Mouse (Mus musculus): ENCODE measurements around the gene Pms2.

The Pms2 gene

DNA sequence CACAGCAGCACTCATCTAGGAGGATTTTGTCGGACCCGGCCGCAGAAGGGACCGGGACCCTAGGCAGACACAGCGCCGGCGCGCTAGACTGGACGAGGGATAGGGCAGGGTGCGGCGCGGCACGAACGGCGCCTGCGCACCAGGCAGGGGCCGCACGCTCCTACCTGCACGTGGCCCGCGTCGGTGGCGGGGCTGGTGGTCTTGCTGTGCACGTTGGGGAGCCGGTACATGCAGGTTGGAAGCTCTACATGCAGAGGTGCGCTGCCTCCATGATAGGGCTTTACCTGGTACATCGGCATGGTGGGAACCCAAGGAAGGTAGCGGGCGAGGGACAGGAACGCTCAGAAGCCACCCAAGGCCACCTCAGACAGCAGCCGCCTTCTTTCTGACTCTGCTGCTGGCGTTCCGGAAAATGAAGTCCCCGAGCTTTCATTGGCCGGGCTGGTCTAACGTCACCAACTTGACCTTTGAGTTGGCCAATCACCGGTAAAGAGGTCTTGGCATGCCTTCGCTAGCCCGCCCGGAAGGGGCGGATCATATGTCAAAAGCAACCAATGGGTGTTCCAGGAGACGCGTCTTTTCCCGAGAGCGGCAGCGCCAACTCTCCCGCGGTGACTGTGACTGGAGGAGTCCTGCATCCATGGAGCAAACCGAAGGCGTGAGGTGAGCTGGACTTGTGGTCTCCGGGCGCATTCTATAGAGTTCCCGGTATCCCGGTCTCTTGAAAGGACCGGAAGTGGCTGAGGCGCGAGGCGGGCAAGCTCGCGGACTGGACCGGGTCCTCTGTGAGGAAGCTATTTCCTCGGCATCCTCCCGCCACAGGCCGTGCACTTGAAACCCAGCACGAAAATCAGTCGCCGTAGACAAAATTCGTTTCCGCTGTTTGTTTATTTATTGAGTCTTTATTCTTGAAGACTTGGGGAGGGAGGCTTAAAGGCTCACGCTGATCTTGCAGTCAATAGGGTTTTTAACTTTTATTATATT is at the start of gene Pms2, which contains the start of gene Aimp2:
Gene Pms2, plus strand, starts transcription at position 548 of the 984 bp plus-strand sequence.
Gene Aimp2, minus strand, starts transcription at position 431 of the 984 bp plus-strand sequence.
- peak; percentile 97 for DNase-seq

DNA sequence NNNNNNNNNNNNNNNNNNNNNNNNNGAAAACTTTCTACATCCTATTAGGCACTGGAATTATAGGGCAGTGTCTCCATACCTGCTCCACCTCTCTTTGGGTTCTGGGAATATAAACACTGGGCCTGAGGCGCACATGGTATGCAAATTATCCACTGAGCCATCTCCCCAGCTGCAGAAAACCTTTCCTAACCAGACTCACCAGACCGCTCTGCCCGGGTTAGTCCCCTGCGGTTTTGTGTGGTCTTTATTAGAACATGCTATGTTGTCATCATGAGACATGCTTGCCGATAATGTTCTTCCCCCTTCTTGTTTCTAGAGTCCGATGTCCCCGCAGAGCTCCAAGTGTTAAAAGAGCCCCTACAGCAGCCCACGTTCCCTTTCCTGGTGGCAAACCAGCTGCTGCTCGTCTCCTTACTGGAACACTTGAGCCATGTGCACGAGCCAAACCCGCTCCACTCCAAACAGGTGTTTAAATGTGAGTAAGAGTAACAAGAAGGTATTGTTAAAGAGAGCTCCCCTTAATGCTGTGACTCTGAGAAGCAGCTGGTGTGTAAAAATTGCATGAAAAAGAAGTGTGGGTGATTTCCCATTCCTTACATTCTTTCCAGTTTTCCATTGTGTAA is 38.1 kb upstream of the Pms2 start:
- no peak for DNase-seq

GRCm38 (mm10) chr5:143874571-143874970 is 35.2 kb upstream of the Pms2 start:
- DNase-seq = no peak

DNA sequence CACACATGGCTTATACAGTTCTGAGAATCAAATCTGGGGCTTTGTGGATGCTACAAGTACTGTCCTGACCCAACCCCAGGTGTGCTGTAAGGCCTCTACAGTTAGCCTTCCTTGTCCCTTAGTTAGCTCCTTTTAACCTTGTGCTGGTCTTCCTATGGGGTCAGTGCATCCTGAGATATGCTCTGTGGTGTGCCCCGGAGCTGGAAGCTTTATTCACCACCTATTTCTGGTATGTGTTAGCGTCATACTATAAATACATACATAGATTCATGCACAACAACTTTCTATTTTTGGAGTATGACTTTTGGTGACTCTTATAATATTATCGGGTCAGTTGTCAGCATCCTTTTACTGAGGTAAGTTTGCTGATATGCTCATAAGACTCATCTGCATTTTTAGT is 24.5 kb upstream of the Pms2 start:
- DNase-seq = no peak

DNA sequence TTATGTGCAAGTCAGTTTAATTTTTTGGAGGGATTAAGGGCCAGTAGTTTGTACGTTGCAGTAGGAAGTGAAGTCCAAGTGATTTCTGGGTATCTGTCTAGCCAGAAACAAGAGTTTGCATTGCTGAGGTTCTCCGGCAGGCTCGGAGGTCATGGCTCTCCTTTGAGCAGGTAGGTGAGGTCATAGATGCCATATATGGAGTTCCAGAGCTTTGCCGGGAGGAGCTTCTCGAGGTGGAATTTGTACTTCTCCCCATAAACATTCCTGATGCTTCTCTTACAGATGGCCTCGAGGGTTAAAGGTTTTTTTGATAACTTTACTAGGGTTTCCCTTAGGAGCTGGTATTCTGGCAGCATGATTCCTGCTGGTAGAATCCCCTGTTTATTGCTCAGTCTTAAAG is 19.0 kb upstream of the Pms2 start:
- no peak for DNase-seq

GRCm38 (mm10) chr5:143892255-143892886 is 17.4 kb upstream of the Pms2 start:
- no peak for DNase-seq

- DNase-seq = no peak
These were observed 16.4 kb upstream of the Pms2 start for GRCm38 (mm10) chr5:143893396-143893795.

GRCm38 (mm10) chr5:143897635-143898330 is 12.0 kb upstream of the Pms2 start, which contains the start of gene Ankrd61:
Gene Ankrd61 (minus strand): TSS chr5:143897685.
- no peak for DNase-seq

- DNase-seq = peak; percentile 23
These were observed 7.7 kb upstream of the Pms2 start for GRCm38 (mm10) chr5:143902111-143902510.

DNA sequence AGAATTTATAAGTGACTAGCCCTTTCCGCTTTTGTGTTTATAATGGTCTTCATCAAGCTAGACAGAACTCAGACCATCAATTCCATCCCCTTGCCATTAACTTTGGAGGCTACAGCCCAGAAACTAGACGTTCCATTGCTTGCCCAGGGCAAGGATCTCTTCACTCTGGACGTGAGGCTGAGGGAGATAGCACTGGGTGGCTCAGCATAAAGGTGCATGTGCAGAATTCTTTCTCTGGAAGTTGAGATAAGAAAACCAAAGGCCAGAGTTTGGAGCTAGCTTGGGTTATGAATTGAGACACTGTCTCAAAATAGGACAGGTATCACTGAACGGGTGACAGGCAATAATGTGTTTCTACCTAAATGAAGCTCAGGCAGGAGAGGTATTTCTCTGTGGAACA is 6.0 kb upstream of the Pms2 start:
- no peak for DNase-seq

DNA sequence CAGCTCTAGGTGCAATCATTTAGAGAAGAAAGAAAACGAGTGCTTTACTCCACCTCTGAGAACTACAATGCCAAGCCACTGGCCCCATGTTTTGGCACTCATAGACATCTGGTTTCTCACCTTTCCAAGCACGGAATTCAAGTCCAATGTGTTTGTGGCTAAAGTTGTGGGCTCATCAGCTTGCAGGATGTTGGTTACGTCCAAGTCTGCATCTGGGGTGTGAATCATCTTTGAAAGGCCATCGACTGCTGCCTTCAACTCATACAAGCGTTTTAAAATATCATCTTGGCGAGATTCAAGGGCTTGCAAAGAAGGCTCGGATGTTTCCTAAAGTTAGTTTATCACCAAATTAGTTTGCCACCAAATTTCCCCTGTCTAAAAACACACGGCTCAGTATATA is 3.3 kb upstream of the Pms2 start:
- DNase-seq = no peak

DNA sequence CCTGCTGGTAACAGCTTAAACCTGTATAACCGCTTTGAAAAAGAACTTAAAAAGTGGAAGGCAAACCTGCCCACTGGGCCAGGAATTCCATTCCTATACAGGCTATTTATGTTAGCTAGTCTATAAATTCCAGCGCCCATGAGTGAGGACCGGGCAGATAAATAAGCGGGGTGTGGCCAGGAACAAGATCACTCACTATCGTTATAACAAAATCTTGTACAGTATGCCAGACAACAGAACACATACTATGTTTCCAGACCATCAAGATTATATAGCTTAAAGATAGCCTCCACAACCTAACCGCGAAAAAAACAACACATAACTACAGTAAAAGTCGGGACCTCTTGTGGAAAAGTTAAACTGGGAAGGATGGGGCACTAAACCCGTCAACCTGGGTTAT is 838 bp upstream of the Pms2 start:
- no peak for DNase-seq

GRCm38 (mm10) chr5:143916221-143916620 is 6.5 kb downstream of the Pms2 start:
- DNase-seq = no peak

DNA sequence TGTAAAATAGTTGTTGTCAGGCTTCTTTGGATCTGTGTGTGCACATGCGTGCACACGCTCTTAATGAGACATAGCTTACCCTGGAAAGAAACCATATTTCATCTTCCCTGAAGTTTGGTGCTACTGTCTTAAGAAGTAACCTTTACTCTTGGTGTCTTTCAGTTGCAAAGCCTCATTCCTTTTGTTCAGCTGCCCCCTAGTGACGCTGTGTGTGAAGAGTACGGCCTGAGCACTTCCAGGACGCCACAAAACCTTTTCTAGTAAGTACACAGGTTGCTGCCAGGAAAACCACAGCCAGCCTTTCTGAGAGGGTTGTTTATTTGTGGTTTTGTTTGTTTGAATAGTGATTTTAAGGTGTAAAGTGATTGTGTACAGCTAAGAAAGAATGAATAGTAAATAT is 7.7 kb downstream of the Pms2 start:
- DNase-seq = no peak

DNA sequence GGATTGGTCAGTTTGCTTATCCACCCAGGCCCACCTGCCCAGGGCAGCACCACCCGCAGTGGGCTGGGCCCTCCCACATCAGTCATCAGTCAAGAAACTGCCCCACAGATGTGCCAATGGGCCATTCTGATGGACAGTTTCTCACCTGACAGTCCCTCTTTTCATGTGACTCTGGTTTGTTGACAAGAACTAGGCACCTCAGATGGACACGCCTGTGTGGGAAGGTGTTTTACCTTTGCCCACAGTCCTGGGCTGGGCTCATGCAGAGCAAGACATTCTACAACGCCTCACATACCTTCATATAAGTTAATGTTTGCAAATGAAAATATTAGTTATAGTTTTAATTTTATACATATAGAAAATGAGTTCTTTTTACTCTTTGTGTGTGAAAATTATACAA is 8.4 kb downstream of the Pms2 start:
- no peak for DNase-seq

GRCm38 (mm10) chr5:143924781-143925452 is 15.2 kb downstream of the Pms2 start:
- no peak for DNase-seq

DNA sequence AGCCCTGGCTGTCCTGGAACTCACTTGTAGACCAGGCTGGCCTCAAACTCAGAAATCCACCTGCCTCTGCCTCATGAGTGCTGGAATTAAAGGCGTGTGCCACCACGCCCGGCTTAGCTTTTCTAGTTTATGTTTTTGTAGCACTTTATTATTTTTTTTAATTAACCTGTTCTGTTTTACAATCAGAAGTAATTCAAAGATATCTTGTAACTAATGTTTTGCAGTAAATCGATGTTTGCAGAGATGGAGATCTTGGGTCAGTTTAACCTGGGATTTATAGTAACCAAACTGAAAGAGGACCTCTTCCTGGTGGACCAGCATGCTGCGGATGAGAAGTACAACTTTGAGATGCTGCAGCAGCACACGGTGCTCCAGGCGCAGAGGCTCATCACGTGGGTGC is 18.1 kb downstream of the Pms2 start, which contains the start of gene Gm42421:
Gene Gm42421, plus strand, starts transcription at position 301 of the 400 bp plus-strand sequence.
- DNase-seq = no peak

DNA sequence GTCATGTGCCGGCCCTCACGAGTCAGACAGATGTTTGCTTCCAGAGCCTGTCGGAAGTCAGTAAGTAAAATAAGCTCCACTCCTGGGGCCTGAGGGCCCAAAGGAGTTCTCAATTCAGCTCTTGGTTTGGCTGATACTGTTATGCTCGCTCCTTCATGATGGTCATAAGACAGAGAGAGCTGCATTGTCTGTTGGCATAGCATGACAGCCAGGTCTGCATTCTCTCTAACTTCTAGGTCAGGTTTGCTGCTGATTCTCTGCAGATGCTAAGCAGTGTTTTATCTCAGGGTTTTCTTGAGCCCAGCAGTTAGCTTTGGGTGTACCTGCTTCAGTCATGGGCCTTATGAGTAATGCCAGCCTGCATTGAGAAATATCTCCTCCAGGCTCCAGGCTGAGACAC is 19.5 kb downstream of the Pms2 start:
- DNase-seq = no peak

GRCm38 (mm10) chr5:143930656-143931055 is 20.9 kb downstream of the Pms2 start:
- DNase-seq = no peak

DNA sequence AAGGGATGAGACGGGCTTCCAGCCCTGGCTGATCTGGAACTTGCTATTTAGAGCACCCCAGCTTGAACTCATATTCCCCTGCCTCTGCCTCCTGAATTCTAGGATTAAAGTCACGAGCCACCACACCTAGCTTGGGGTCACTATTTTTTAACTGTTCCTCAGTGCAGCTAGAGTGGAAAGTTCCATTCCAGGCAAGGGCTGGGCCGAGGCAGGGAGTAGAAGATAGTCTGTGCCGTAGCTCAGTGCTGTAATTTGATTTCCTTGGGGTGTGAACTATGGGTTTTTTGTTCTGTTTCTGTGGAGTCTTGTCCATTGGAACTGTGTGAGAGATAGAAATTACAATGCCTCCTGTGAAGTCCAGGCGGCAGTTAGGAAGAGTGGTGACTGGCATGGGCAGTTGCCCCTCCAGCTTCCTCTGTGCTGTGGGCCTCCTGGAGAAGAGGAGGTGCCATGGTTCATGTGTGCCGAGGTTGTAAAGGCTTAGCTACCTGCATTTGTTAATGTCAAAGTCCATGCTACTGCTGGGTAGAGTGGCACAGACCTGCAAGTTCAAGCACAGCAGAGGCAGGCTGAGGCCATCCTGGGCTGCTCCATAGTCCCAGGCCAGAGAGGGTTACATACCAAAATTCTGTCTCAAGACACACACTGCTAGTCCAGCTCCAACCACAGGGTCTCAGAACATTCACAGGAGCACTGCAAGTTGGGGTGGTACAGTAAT is 22.3 kb downstream of the Pms2 start:
- no peak for DNase-seq

GRCm38 (mm10) chr5:143932831-143933230 is 23.1 kb downstream of the Pms2 start, which contains the start of gene Rsph10b:
Gene Rsph10b (plus strand): TSS chr5:143933035.
- DNase-seq = no peak

Measured in cerebellum, adult 11-12 months (tissue).